Mouse (Mus musculus): Measurements from ENCODE around the gene Heatr4. TPM values are rescaled to one million over a fixed set of nuclear protein-coding genes. Genes with fewer than 3 reads are reported as not detected.

The Heatr4 gene
- polyA plus RNA-seq, 1 experiment from 2014 or later, result not detected

DNA sequence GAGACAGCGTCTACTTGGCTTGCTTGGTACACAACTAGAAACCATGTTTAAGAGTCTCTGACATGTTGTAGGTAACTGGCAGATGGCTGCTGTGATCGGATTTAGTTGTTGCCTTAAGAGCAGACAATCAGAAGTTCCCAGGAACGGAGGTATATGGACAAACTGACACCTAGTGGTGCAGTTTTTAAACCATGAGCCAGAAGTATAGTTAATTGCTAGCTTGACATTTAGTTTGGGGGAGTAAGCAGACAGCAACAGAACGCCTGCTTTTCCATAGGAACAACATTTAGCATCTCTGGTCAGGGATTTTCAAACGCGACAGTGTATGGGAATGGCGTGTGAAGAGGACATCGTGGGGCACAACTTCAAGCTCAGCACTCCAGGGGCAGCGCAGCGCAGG is 47.1 kb downstream of the Heatr4 start:
- DNase-seq (peak; percentile 13), ATAC-seq (ENCODE audit: insufficient read depth) (no peak)
- H3K27me3 ChIP-seq (ENCODE audit: insufficient read depth, low read length), result no peaks in the 10 kb centered on the region
- no peak overlapping the region for H3K9ac ChIP-seq
- no peak overlapping the region for H3K27ac ChIP-seq (ENCODE audit: low read depth)
- no peak overlapping the region for H3K4me3 ChIP-seq (ENCODE audit: low read depth, low read length)
- 52% methylated on average over 10 of the region's 10 CpGs for WGBS
- H3K4me2 ChIP-seq, result no peak overlapping the region
- peak; percentile 35; the same call in 1 of the 2 replicates for TF ChIP-seq CTCF (IDR thresholded peaks at IDR 0.05; ENCODE audit: low read depth)
- H3K36me3 ChIP-seq (ENCODE audit: insufficient read depth), result no peaks in the 10 kb centered on the region
- H3K9me3 ChIP-seq (ENCODE audit: low read depth, low read length), result no peaks in the 10 kb centered on the region
- H3K4me1 ChIP-seq (ENCODE audit: insufficient read depth), result no peaks in the 10 kb centered on the region

DNA sequence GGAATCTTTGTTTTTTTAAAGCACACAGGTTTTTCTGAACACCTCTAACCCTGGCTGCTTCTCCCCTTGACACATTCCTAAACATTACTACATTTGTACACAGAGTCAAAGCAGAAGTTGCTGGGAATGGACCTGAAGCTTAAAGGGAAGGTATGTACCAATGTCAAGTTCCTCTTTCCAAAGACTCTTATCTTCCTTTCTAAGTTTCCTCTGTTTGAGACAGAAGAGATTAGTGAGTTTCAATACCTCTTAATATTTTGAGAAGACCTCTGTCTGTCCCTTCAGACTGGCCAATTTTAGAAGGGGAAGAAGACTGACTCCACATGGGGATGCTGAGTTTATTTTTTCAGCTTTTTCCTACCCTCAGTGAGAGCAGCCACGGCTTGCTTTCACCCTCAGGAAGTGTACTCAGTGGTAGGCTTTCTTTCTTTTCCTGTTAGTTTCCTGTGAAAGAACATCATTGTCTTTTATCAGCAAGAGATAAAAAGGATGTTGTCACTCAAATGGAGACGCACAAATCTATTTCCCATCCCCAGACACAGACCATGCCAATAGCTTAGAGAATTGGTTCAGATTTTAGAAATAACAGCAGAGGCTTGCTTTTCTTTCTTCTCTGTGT is 55.4 kb downstream of the Heatr4 start:
- Histone ChIP-seq H3K9ac (no peak overlapping the region), H3K36me3 (ENCODE audit: insufficient read depth) (no peaks in the 10 kb centered on the region), H3K9me3 (ENCODE audit: low read depth, low read length) (no peaks in the 10 kb centered on the region), H3K4me2 (no peak overlapping the region), H3K27ac (ENCODE audit: low read depth) (no peak overlapping the region), H3K4me1 (ENCODE audit: insufficient read depth) (no peaks in the 10 kb centered on the region), H3K4me3 (ENCODE audit: low read depth, low read length) (no peak overlapping the region), H3K27me3 (ENCODE audit: insufficient read depth, low read length) (no peaks in the 10 kb centered on the region)
- WGBS, result 22% methylated on average over 2 of the region's 2 CpGs
- ATAC-seq (ENCODE audit: insufficient read depth) (no peak), DNase-seq (no peak)
- no peak for TF ChIP-seq CTCF (IDR thresholded peaks at IDR 0.05; ENCODE audit: low read depth)

DNA sequence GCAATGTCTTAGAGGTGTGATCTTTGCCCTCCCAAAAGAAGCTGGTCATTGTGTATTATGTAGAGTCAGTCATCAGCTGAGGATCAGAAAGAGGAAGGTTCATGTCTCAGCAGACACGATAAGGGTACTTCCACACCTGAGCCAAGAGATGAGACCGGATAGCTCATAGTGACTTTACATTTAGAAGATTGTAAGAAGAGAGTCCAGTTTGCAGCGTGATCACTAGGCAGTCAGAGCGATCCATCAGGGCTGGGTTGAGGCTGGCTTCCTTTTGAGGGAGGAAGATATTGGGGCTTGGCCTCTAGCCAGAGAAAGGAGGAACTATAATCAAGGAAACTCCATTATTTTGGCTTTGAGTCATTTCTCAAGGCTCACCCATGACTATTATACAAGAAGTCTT is 56.9 kb downstream of the Heatr4 start:
- Histone ChIP-seq H3K27ac (ENCODE audit: low read depth) (no peak overlapping the region), H3K4me2 (no peak overlapping the region), H3K4me3 (ENCODE audit: low read depth, low read length) (no peak overlapping the region), H3K27me3 (ENCODE audit: insufficient read depth, low read length) (no peaks in the 10 kb centered on the region), H3K9me3 (ENCODE audit: low read depth, low read length) (no peaks in the 10 kb centered on the region), H3K4me1 (ENCODE audit: insufficient read depth) (peaks cover 4% of the 10 kb centered on the region; the same call in 1 of the 2 replicates), H3K9ac (no peak overlapping the region), H3K36me3 (ENCODE audit: insufficient read depth) (no peaks in the 10 kb centered on the region)
- no peak for TF ChIP-seq CTCF (IDR thresholded peaks at IDR 0.05; ENCODE audit: low read depth)
- 0 out of 2 replicates have a peak, but pooled peaks have one; percentile 49 for ATAC-seq (ENCODE audit: insufficient read depth)
- peak; percentile 56 for DNase-seq
- 68% methylated on average over 4 of the region's 4 CpGs for WGBS

DNA sequence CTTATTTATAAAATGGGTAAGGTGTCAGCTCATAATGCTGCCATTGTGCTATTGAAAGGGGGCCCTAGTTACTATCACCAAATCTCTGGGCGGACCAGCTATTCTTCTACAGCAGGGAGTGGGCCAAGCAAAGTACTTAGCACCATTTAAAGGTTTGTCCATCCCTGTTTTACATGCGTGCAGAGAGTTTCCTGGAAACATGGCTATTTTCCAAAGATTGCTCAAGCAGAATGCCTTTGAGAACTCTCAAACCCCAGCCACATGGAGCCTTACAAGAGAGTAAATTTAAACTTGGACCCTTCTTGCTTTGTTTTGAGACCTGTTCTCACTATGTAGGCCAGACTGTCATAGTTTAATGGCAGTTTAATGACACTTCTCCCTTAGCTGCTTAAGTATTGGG is 58.6 kb downstream of the Heatr4 start:
- no peak overlapping the region for H3K27ac ChIP-seq (ENCODE audit: low read depth)
- H3K27me3 ChIP-seq (ENCODE audit: insufficient read depth, low read length), result no peaks in the 10 kb centered on the region
- no peak overlapping the region for H3K4me3 ChIP-seq (ENCODE audit: low read depth, low read length)
- no peaks in the 10 kb centered on the region for H3K9me3 ChIP-seq (ENCODE audit: low read depth, low read length)
- H3K36me3 ChIP-seq (ENCODE audit: insufficient read depth), result no peaks in the 10 kb centered on the region
- peaks cover 4% of the 10 kb centered on the region; the same call in 1 of the 2 replicates for H3K4me1 ChIP-seq (ENCODE audit: insufficient read depth)
- no peak overlapping the region for H3K4me2 ChIP-seq
- 42% methylated on average over 2 of the region's 2 CpGs for WGBS
- no peak overlapping the region for H3K9ac ChIP-seq
- ATAC-seq (ENCODE audit: insufficient read depth) (no peak), DNase-seq (peak; percentile 53)
- TF ChIP-seq CTCF (IDR thresholded peaks at IDR 0.05; ENCODE audit: low read depth), result no peak

DNA sequence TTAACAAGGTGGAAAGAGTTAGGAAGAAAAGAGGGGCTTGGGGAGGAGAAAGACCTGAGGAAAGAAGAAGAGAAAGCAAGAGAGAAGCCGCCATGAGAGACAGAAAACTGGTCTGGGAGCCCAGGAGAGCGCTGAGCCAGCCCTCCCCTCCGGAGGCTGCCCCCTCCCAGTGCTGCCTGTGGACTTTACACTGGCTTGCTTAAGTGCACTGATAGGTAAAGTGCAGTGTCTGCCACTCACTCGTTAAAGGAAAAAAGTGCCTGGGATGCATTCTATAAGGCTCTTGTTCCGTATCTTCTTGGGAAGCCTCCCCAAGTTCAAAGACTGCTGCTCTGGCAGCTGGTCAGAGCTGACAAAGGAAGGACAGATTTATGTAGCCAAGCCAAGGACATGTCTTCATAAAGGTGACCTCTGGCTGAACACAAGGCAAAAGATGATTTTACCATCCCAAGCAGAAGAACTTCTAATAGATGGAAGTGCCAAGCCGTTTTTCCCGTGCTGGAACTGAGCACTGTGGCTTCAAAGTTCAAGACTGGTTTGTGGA is 59.4 kb downstream of the Heatr4 start:
- no peak overlapping the region for H3K4me3 ChIP-seq (ENCODE audit: low read depth, low read length)
- DNase-seq (peak; percentile 11), ATAC-seq (ENCODE audit: insufficient read depth) (no peak)
- no peaks in the 10 kb centered on the region for H3K27me3 ChIP-seq (ENCODE audit: insufficient read depth, low read length)
- H3K9me3 ChIP-seq (ENCODE audit: low read depth, low read length), result no peaks in the 10 kb centered on the region
- no peak overlapping the region for H3K27ac ChIP-seq (ENCODE audit: low read depth)
- peaks cover 9% of the 10 kb centered on the region for H3K4me1 ChIP-seq (ENCODE audit: insufficient read depth)
- H3K36me3 ChIP-seq (ENCODE audit: insufficient read depth), result no peaks in the 10 kb centered on the region
- no peak overlapping the region for H3K4me2 ChIP-seq
- H3K9ac ChIP-seq, result no peak overlapping the region
- WGBS, result 46% methylated on average over 7 of the region's 7 CpGs
- no peak for TF ChIP-seq CTCF (IDR thresholded peaks at IDR 0.05; ENCODE audit: low read depth)

DNA sequence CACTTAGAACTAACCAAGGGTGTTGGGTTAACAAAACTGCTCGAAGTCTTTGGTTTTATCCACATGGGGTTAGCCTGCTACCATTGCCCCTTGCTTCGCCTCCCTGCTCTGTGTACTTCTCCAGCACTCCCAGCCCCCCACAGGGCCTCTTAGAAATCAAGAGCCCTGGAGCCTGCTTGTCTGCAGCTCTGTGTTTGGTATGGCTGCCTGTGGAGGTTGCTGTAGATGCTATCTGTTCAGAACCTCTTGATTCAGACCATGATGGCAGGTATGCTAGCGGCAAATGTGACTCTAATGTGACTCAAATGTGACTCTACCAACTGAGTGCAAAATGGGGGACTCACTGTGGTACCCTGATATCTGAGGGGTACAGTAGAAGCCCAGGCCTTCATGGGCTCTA is 60.3 kb downstream of the Heatr4 start:
- no peak overlapping the region for H3K4me3 ChIP-seq (ENCODE audit: low read depth, low read length)
- H3K27ac ChIP-seq (ENCODE audit: low read depth), result no peak overlapping the region
- H3K9ac ChIP-seq, result no peak overlapping the region
- H3K4me1 ChIP-seq (ENCODE audit: insufficient read depth), result peaks cover 11% of the 10 kb centered on the region
- no peak for TF ChIP-seq CTCF (IDR thresholded peaks at IDR 0.05; ENCODE audit: low read depth)
- 56% methylated on average over 3 of the region's 3 CpGs for WGBS
- H3K27me3 ChIP-seq (ENCODE audit: insufficient read depth, low read length), result no peaks in the 10 kb centered on the region
- no peak overlapping the region for H3K4me2 ChIP-seq
- no peak for DNase-seq
- ATAC-seq (ENCODE audit: insufficient read depth), result no peak
- no peaks in the 10 kb centered on the region for H3K9me3 ChIP-seq (ENCODE audit: low read depth, low read length)
- no peaks in the 10 kb centered on the region for H3K36me3 ChIP-seq (ENCODE audit: insufficient read depth)

GRCm38 (mm10) chr12:83923486-83923859 is 61.2 kb downstream of the Heatr4 start:
- no peak for ATAC-seq (ENCODE audit: insufficient read depth)
- TF ChIP-seq CTCF (IDR thresholded peaks at IDR 0.05; ENCODE audit: low read depth), result no peak
- H3K36me3 ChIP-seq (ENCODE audit: insufficient read depth), result no peaks in the 10 kb centered on the region
- 62% methylated on average over 1 of the region's 1 CpGs for WGBS
- no peak overlapping the region for H3K9ac ChIP-seq
- H3K9me3 ChIP-seq (ENCODE audit: low read depth, low read length), result no peaks in the 10 kb centered on the region
- H3K4me1 ChIP-seq (ENCODE audit: insufficient read depth), result peaks cover 11% of the 10 kb centered on the region
- no peak for DNase-seq
- H3K4me3 ChIP-seq (ENCODE audit: low read depth, low read length), result no peak overlapping the region
- H3K27ac ChIP-seq (ENCODE audit: low read depth), result no peak overlapping the region
- no peaks in the 10 kb centered on the region for H3K27me3 ChIP-seq (ENCODE audit: insufficient read depth, low read length)
- H3K4me2 ChIP-seq, result peak overlapping the region; percentile 66

Data from lung, embryonic 14.5 days (tissue).